Mouse (Mus musculus): ENCODE measurements at regions not wholly inside any gene's neighbourhood (a gene's known extent, or its start where the extent isn't known, plus 50 kb on each side); places are given as distances from the start of the nearest gene placed in this dataset.

GRCm38 (mm10) chr8:33066168-33066567 lies 362.3 kb upstream of the 5930422O12Rik start:
- H3K4me3 ChIP-seq (ENCODE audit: low read depth, low read length) = no peak overlapping the region
- TF ChIP-seq CTCF (IDR thresholded peaks at IDR 0.05; ENCODE audit: low read depth) = no peak
- WGBS = 84% methylated on average over 6 of the region's 6 CpGs
- H3K36me3 ChIP-seq (ENCODE audit: control insufficient read depth, insufficient read depth) = no peaks in the 10 kb centered on the region
- no peaks in the 10 kb centered on the region for H3K9me3 ChIP-seq (ENCODE audit: control insufficient read depth)
- H3K27me3 ChIP-seq (replicated peaks; ENCODE audit: control insufficient read depth, insufficient read depth, low read length) = no peaks in the 10 kb centered on the region
- no peak overlapping the region for H3K4me2 ChIP-seq (replicated peaks; ENCODE audit: low read depth)
- no peak overlapping the region for H3K9ac ChIP-seq (ENCODE audit: low read depth, low read length)
- no peak for ATAC-seq
- no peaks in the 10 kb centered on the region for H3K4me1 ChIP-seq (replicated peaks; ENCODE audit: control insufficient read depth, insufficient read depth, low read length)
- H3K27ac ChIP-seq (ENCODE audit: low read depth, low read length) = no peak overlapping the region

GRCm38 (mm10) chr8:33067453-33068039 lies 361.0 kb upstream of the 5930422O12Rik start:
- no peak overlapping the region for H3K4me3 ChIP-seq (ENCODE audit: low read depth, low read length)
- WGBS = 65% methylated on average over 8 of the region's 8 CpGs
- H3K4me1 ChIP-seq (replicated peaks; ENCODE audit: control insufficient read depth, insufficient read depth, low read length) = no peaks in the 10 kb centered on the region
- no peak for ATAC-seq
- H3K9ac ChIP-seq (ENCODE audit: low read depth, low read length) = no peak overlapping the region
- no peak overlapping the region for H3K4me2 ChIP-seq (replicated peaks; ENCODE audit: low read depth)
- H3K27ac ChIP-seq (ENCODE audit: low read depth, low read length) = no peak overlapping the region
- TF ChIP-seq CTCF (IDR thresholded peaks at IDR 0.05; ENCODE audit: low read depth) = no peak
- H3K36me3 ChIP-seq (ENCODE audit: control insufficient read depth, insufficient read depth) = no peaks in the 10 kb centered on the region
- H3K27me3 ChIP-seq (replicated peaks; ENCODE audit: control insufficient read depth, insufficient read depth, low read length) = no peaks in the 10 kb centered on the region
- no peaks in the 10 kb centered on the region for H3K9me3 ChIP-seq (ENCODE audit: control insufficient read depth)

GRCm38 (mm10) chr8:33068468-33068867 lies 360.0 kb upstream of the 5930422O12Rik start:
- Histone ChIP-seq H3K27me3 (replicated peaks; ENCODE audit: control insufficient read depth, insufficient read depth, low read length) (no peaks in the 10 kb centered on the region), H3K9ac (ENCODE audit: low read depth, low read length) (no peak overlapping the region), H3K4me2 (replicated peaks; ENCODE audit: low read depth) (no peak overlapping the region), H3K36me3 (ENCODE audit: control insufficient read depth, insufficient read depth) (no peaks in the 10 kb centered on the region), H3K4me3 (ENCODE audit: low read depth, low read length) (no peak overlapping the region), H3K4me1 (replicated peaks; ENCODE audit: control insufficient read depth, insufficient read depth, low read length) (no peaks in the 10 kb centered on the region), H3K27ac (ENCODE audit: low read depth, low read length) (no peak overlapping the region), H3K9me3 (ENCODE audit: control insufficient read depth) (no peaks in the 10 kb centered on the region)
- 83% methylated on average over 5 of the region's 5 CpGs for WGBS
- TF ChIP-seq CTCF (IDR thresholded peaks at IDR 0.05; ENCODE audit: low read depth) = peak; percentile 22; the same call in 1 of the 2 replicates
- ATAC-seq = no peak

- TF ChIP-seq CTCF (IDR thresholded peaks at IDR 0.05; ENCODE audit: low read depth) = no peak
- no peak for ATAC-seq
- WGBS = 35% methylated on average over 1 of the region's 1 CpGs
- Histone ChIP-seq H3K4me3 (ENCODE audit: low read depth, low read length) (no peak overlapping the region), H3K4me1 (replicated peaks; ENCODE audit: control insufficient read depth, insufficient read depth, low read length) (no peaks in the 10 kb centered on the region), H3K4me2 (replicated peaks; ENCODE audit: low read depth) (no peak overlapping the region), H3K27ac (ENCODE audit: low read depth, low read length) (no peak overlapping the region), H3K36me3 (ENCODE audit: control insufficient read depth, insufficient read depth) (no peaks in the 10 kb centered on the region), H3K9ac (ENCODE audit: low read depth, low read length) (no peak overlapping the region), H3K27me3 (replicated peaks; ENCODE audit: control insufficient read depth, insufficient read depth, low read length) (no peaks in the 10 kb centered on the region), H3K9me3 (ENCODE audit: control insufficient read depth) (no peaks in the 10 kb centered on the region)
These were observed 353.3 kb upstream of the 5930422O12Rik start for GRCm38 (mm10) chr8:33075186-33075585.

GRCm38 (mm10) chr8:33076253-33076652 lies 352.3 kb upstream of the 5930422O12Rik start:
- TF ChIP-seq CTCF (IDR thresholded peaks at IDR 0.05; ENCODE audit: low read depth) = no peak
- Histone ChIP-seq H3K27me3 (replicated peaks; ENCODE audit: control insufficient read depth, insufficient read depth, low read length) (no peaks in the 10 kb centered on the region), H3K9me3 (ENCODE audit: control insufficient read depth) (no peaks in the 10 kb centered on the region), H3K4me2 (replicated peaks; ENCODE audit: low read depth) (no peak overlapping the region), H3K27ac (ENCODE audit: low read depth, low read length) (no peak overlapping the region), H3K9ac (ENCODE audit: low read depth, low read length) (no peak overlapping the region), H3K4me1 (replicated peaks; ENCODE audit: control insufficient read depth, insufficient read depth, low read length) (no peaks in the 10 kb centered on the region), H3K4me3 (ENCODE audit: low read depth, low read length) (no peak overlapping the region), H3K36me3 (ENCODE audit: control insufficient read depth, insufficient read depth) (no peaks in the 10 kb centered on the region)
- WGBS = 85% methylated on average over 6 of the region's 6 CpGs
- no peak for ATAC-seq

GRCm38 (mm10) chr8:33078125-33078524 lies 350.4 kb upstream of the 5930422O12Rik start:
- H3K4me3 ChIP-seq (ENCODE audit: low read depth, low read length) = no peak overlapping the region
- no peak overlapping the region for H3K27ac ChIP-seq (ENCODE audit: low read depth, low read length)
- TF ChIP-seq CTCF (IDR thresholded peaks at IDR 0.05; ENCODE audit: low read depth) = no peak
- 78% methylated on average over 3 of the region's 3 CpGs for WGBS
- H3K4me2 ChIP-seq (replicated peaks; ENCODE audit: low read depth) = no peak overlapping the region
- no peaks in the 10 kb centered on the region for H3K36me3 ChIP-seq (ENCODE audit: control insufficient read depth, insufficient read depth)
- H3K9me3 ChIP-seq (ENCODE audit: control insufficient read depth) = no peaks in the 10 kb centered on the region
- H3K9ac ChIP-seq (ENCODE audit: low read depth, low read length) = no peak overlapping the region
- no peak for ATAC-seq
- no peaks in the 10 kb centered on the region for H3K4me1 ChIP-seq (replicated peaks; ENCODE audit: control insufficient read depth, insufficient read depth, low read length)
- no peaks in the 10 kb centered on the region for H3K27me3 ChIP-seq (replicated peaks; ENCODE audit: control insufficient read depth, insufficient read depth, low read length)

Data from intestine, postnatal 0 days (tissue).